Mouse (Mus musculus) MEL (cell line): ENCODE measurements around the gene Klhdc4.

Experiments
- ETS1 ChIP-seq: IDR thresholded peaks from 2 replicates; pipeline ENCODE4 v1.6.1; 2012; ENCODE audit warnings: low read depth, mild to moderate bottlenecking, inconsistent platforms, low read length, improper control_type of control experiment, moderate library complexity
- ZC3H11A ChIP-seq: IDR thresholded peaks from 2 replicates; pipeline ENCODE4 v1.6.1; 2012; ENCODE audit warnings: low read depth, mild to moderate bottlenecking, inconsistent platforms, low read length, improper control_type of control experiment

DNA sequence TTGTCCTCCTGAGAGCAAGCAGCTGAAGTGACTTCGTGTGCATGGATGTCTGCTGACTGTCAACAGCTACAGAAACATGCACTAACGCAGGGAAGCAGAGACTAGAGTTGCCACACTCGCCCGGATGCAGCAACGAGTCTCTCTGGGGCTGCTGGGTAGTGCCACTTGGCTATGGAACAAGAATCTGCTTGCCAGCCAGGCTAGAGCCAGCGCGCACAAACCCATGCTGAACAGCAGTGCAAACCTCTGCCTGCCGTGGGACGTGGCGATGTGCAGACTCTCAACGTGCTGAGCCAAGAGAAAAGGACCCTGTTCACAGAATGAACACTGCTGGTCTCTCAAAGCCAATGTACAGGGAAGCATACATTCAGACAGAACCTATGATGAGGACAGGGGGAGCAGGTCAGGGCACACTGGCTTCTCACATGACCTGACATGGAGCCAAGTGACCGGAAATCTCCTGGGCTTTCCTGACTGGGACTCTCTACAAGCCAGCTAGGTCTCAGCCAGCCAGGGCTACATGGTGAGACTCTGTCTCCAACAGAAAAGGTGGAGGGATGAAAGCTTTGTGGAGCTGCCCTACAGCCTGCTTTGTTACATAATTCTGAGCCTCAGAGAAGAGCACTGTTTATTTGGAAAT is 17.3 kb downstream of the Klhdc4 start:
- no peak for TF ChIP-seq ETS1
- TF ChIP-seq ZC3H11A: no peak
